Mouse (Mus musculus) large intestine, adult 2 months (tissue): Measurements from ENCODE around the gene Sptssb. TPM values are rescaled to one million over a fixed set of nuclear protein-coding genes. Genes with fewer than 3 reads are reported as not detected.
A peak's percentile ranks its signal among the peaks of the same experiment; 100 is the strongest.

Experiments
- DNase-seq: peaks from one replicate; pipeline ENCODE4 v3.0.0-alpha.2; 2012; ENCODE audit warnings: low read depth, low spot score
- WGBS: fragments of 180-500 bp; shearing (Covaris S2); methylation state at CpG from one replicate; pipeline ENCODE4 v1.1.7; 2018; 5-methylcytosine and 5-hydroxymethylcytosine counted together
- polyA plus RNA-seq: library from polyadenylated mRNA; depleted of rRNA; stranded (reverse); fragments of >200 nt; gene quantifications from 2 replicates; pipeline ENCODE4 v1.2.3, GENCODE M21; 2012; rRNA removed

Gene Sptssb
- 2.0 and 2.3 TPM in 2 replicates for polyA plus RNA-seq

DNA sequence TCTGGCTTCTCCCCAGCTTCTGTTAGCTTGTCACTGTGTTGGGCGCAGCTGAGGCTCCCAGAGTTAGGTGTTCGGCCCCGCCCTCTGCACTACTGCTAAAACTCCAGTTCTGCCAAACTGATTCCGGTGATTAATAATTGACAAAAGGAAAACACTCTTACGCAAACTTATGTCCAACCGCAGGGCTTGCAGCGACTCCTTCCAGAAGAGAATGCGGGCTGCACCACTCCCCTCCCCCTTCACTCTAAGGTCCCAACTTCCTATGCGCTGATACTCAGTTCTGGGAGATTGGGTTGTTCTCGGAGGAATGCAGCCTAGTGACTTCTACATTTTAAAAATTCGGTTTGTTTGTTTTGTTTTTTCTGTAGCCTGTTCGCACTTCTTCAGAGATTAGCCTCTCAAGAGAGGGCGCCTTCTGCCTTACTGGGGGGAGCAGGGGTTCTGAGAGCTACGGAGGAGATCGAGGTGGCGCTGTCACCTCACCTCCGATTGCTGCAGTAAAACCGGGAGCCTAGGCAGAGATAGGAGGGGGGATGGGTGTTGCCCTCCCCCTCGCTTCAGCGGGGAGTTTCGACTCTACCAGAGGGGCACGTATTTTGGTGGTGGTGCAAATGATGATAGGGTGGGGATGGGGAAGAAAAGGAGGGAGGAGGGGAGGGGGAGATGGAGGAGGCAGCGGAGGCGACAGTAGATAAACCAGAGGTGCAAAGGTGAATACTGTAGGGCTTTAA lies at the start of gene Sptssb:
Sptssb (minus strand) TSS at position 83 of the 731 bp plus-strand sequence.
- WGBS: 1% methylated on average over 24 of the region's 24 CpGs
- DNase-seq: no peak

GRCm38 (mm10) chr3:69908074-69908473 lies 48.3 kb upstream of the Sptssb start:
- WGBS: 57% methylated on average over 4 of the region's 4 CpGs
- DNase-seq: no peak

DNA sequence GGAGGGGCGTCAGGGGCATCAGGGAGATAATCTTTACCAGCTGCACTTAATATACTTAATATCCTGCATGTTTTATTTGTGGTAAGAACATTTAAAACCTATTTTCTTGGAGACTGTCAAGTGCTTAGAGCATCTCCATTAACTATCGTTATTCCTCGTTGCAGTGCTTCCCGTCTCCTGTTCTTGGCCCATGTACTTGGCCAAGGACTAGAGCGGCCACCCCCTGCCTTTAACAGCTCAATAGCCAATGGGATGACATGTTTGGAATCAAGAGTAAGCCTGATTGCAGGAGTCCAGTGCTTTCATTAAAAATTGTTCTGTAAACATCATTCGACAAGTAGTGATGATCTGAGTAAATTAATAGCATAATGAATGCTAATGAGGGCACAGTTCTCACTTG lies 47.8 kb upstream of the Sptssb start:
- WGBS: 42% methylated on average over 6 of the region's 6 CpGs
- DNase-seq: no peak

DNA sequence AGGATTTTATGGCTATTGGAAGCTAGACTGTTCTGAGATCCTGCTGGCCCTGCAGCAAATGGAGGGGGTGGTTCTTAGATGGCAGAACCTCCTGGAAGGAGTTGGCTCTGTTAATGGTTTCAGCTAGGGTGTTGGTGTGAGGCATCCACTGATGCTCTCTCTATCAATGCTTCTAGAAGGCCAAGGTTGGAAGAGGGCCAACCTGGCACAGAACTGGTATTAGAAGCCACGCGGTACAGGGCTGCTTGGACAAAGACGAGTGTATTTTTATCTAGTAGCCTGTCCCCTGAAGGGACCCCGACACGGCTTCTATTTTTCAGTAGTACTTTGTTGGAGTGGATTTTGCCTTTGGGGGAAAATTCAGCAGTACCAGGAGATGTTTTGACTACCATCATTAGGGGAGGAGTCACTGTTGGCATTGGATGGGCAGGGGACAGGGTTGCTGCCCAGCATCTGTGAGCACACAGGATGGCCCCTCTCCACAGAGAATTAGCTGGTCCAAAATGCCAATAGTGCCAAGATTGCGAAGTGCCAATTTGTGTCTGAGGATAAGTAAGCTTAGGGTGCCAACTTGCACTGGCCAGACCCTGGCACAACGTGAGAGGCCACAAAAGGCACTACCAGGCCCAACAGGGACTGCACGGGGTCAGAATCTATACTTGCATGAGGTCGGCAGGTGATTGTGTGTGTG lies 43.2 kb upstream of the Sptssb start:
- no peak for DNase-seq
- 77% methylated on average over 9 of the region's 9 CpGs for WGBS

- no peak for DNase-seq
- WGBS: 51% methylated on average over 2 of the region's 2 CpGs
Observed at GRCm38 (mm10) chr3:69902382-69902781, 42.6 kb upstream of the Sptssb start.

GRCm38 (mm10) chr3:69901874-69902381 lies 42.2 kb upstream of the Sptssb start:
- DNase-seq: no peak

DNA sequence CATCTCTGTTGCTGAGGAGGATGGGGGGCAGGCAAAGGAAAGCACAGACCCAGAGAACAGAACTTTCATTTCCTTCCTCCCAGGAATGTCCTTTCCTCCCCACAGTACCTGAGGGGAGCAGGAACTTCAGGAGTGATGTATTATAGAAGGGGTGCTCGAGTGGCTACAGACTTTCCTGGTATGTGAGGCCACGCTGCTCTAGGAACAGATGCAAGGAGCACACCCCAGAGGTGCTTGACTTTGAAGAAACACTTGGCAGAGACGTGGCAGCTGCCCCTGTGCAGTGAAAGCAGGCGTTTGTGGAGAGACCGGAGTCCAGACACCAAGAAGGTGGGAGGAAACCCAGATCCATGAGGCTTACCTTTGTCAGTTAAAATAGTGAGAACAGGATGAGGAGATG lies 40.6 kb upstream of the Sptssb start:
- DNase-seq: no peak
- 56% methylated on average over 5 of the region's 5 CpGs for WGBS

- no peak for DNase-seq
- WGBS: 58% methylated on average over 7 of the region's 8 CpGs
Observed at GRCm38 (mm10) chr3:69897917-69898594, 38.3 kb upstream of the Sptssb start.

DNA sequence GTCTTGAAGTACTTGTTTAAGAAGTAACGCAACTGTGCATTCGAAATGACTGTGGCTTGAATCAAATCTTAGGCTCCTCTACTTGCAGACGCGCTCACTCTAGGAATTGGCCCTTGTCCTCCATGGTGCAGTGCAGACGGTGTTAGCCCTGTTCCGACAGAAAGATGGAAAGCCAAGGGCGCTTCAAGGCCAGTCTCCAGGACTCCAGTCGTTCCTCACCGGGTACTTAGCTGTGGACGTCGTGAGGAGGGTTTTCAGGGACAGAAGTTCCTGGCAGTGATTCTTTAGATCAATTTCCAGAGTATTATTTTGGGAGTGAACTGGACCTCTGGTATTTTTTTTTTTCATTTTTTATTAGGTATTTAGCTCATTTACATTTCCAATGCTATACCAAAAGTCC lies 35.8 kb upstream of the Sptssb start:
- no peak for DNase-seq
- 92% methylated on average over 11 of the region's 11 CpGs for WGBS

DNA sequence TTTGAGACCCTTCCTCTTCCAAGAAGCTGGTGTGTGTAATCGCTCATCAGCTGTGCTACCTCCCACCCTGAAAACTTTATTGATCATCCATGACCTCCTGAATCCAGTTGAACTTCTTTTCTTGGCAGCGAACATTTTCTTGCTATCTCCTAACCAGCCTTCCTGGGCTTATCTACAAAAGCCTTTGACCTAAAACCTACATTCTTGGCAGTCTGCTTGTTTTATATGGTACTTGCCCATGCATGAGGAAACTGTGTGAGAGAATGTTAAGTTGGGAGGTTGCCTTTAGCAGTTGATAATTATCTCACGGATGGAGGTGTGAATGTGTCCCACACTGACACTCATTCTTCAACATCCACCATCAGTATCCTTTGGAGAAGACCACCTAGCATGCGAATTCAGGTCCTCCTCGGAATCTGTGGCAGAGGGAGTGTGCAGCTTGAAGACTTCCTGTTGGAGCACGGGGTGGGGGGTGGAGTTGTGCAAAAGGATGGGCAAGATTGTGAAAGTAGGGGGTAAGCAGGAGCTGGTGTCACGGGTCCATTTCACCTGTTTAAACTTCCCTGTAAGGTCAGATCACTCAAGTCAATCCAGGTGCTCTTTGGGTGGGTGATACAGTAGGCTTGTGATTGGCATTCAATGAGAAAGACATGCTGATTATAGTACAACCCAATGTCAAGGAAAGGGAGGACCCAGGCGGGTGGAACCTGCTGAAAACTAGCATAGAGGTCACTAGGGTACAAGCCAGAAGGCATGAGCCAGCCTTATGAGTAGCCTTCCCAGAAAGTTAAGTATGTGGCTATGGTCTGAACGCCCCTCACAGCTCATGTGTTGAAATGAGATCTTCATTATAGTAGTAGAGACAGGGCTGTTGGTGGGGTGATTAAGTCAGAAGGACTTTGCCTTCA lies 32.7 kb upstream of the Sptssb start:
- DNase-seq: peak; percentile 51
- WGBS: 36% methylated on average over 9 of the region's 9 CpGs

GRCm38 (mm10) chr3:69885866-69886265 lies 26.1 kb upstream of the Sptssb start:
- DNase-seq: no peak

DNA sequence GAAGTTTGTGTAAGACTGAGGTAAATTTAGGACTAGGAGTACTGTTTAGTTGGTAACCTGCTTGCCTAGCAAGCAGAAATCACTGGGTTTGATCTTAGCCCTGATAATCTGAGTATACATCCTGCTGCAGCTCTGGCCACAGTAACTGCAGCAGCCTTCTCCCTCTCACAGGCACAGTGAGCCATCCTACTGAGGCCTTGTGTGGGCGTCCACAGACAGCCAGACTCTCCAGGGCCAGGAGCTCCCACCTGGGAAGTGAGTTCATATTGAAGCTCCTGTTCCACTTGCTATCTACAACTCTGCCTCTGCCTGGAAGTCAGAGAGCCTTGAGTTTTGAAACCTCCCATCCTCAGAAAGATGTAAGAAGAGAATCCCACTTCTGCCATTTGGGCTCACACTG lies 24.0 kb upstream of the Sptssb start:
- DNase-seq: no peak
- 83% methylated on average over 1 of the region's 1 CpGs for WGBS

More at GRCm38 (mm10) chr3:69885866-69886265, 26.1 kb upstream of the Sptssb start:
- WGBS: 36% methylated on average over 2 of the region's 2 CpGs

DNA sequence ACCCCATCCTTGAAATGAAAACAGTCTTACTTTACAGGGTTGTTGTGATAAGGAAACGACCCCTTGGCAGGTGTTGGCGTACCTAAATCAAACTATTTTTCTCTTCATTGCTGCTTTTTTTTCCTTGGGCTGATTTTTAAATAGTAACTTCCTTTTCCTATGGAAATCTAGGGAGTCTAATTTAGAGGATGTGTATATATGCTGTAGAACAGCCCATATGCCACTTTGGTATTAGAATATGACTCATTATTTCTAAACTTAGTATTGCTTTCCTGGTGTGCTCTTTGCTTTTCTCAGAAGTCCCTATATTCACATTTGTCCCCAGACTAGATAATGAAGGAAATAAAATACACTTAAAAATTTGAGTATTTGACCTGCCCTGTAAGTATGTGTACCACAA lies 17.8 kb upstream of the Sptssb start:
- DNase-seq: no peak
- 52% methylated on average over 2 of the region's 2 CpGs for WGBS

DNA sequence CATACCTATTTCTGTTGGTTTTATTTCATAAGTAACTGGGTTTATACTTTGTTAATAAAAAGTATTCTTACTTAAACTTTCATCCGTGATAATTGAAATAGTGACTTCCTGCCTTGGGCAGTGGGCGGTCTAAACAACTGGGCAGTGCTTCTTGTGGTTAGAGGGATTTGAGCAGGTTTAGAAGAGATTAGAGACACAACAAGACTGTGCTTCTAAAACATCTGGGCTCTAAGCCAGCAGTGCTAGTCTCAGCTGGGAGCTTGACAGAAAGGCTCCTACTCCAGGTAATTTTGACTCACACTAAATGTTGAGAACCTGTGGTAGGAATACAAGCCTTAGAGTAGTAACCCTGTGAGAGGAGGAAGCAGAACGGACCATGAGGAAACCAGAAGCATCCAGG lies 15.0 kb upstream of the Sptssb start:
- 69% methylated on average over 3 of the region's 3 CpGs for WGBS
- DNase-seq: no peak

DNA sequence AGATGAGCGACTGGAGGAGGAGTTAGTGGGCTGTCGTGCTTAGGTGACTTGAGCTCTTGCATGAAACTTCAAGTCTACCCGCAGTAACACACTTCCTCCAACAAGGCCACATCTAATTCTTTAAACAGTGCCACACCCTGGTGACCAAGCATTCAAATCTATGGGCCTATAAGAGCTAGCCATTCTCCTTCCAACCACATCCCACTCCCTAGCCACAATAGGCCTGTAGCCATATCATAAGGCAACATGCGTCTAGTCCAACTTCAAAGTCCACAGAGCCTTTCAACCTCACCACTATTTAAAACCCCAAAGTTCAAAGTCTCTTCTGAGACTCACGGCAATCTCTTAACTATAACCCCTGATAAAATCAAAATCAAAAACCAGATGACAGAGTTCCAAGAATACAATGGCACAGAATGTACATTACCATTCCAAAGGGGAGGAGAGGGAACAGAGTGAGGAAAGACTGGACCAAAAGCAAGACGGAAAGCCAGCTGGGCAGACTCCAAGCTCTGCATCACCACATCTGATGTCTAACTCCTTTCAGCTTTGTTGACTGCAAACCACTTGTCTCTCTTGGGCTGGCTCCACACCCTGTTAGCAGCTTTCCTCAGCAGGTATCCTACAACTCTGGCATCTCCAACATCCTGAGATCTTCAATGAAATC lies 13.1 kb upstream of the Sptssb start:
- DNase-seq: no peak
- 23% methylated on average over 6 of the region's 6 CpGs for WGBS

GRCm38 (mm10) chr3:69871174-69871573 lies 11.4 kb upstream of the Sptssb start:
- no peak for DNase-seq
- WGBS: 88% methylated on average over 14 of the region's 14 CpGs

DNA sequence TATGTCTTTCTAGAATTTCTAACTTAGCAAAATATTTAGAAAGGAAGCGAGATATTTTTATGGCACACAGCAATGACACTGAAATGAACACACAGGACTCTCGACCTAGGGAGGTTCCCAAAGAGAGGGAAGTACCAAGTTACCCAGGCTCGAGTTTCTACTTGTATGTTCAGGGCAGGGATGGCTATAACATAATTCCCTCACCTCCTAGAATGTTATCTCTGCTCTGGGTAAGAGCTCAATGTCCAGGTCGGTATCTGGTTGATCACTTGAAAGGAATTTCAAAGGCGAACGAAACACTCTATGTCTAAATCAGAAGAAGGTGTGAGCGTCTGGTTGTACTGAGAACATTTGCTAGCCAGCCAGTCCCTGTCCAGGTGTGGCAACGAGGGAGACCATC lies 10.0 kb upstream of the Sptssb start:
- WGBS: 43% methylated on average over 8 of the region's 8 CpGs
- DNase-seq: no peak

DNA sequence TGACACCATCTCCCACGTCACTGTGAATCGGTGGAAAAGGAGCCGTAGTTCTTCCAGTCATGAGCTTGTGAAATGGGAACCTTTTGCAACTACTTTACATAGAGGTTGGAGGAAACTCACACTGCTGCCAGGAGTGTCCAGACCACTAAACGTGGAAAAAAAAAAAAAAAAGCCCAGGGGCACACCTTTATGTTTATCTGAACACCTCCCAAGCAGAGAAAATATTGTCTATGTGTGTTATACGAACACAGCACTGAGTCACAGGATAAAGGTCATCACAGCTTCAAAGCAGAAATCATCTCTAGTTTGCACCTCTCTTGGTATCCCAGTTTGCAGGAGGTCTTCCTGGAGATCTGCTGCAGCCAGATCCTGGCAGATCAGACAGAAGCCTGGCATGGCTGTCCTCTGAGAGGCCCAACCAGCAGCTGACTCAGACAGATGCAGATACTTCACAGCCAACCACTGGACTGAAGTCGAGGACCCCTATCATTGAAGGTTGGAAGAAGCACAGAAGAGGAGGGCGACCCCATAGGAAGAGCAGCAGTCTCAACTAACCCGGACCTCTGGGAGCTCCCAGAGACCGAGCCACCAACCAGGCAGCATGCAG lies 2.2 kb upstream of the Sptssb start:
- DNase-seq: no peak
- WGBS: 37% methylated on average over 9 of the region's 9 CpGs
